Mouse (Mus musculus) bone marrow, adult 2 months (tissue): ENCODE measurements at regions not wholly inside any gene's neighbourhood (a gene's known extent, or its start where the extent isn't known, plus 50 kb on each side); places are given as distances from the start of the nearest gene placed in this dataset.

Experiments
- H3K27ac ChIP-seq: fragments of 200-500 bp; 2 replicates; pipeline ENCODE4 v1.5.1; 2012; ENCODE audit warnings: low read depth, mild to moderate bottlenecking, control low read depth, inconsistent platforms, low read length; ENCODE audit not compliant: control insufficient read depth, poor library complexity, insufficient read depth
- H3K4me1 ChIP-seq: fragments of 200-500 bp; 2 replicates; pipeline ENCODE4 v1.6.1; 2011; ENCODE audit warnings: low read length; ENCODE audit not compliant: control insufficient read depth, insufficient read depth
- H3K4me3 ChIP-seq: fragments of 200-500 bp; replicated peaks from 2 replicates; pipeline ENCODE3; 2011; ENCODE audit warnings: mild to moderate bottlenecking, low read depth, low read length, control low read depth; ENCODE audit not compliant: control insufficient read depth
- CTCF ChIP-seq: fragments of 200-500 bp; IDR thresholded peaks from 2 replicates; pipeline ENCODE4 v1.5.1; 2011; ENCODE audit warnings: low read length, control low read depth; ENCODE audit not compliant: control insufficient read depth, insufficient read depth
- POLR2A ChIP-seq: fragments of 200-500 bp; IDR thresholded peaks from 2 replicates; pipeline ENCODE4 v1.6.1; 2011; ENCODE audit warnings: low read depth, mild to moderate bottlenecking, control low read depth, low read length, borderline replicate concordance; ENCODE audit not compliant: control insufficient read depth
- WGBS: fragments of 180-500 bp; shearing (Covaris S2); methylation state at CpG from one replicate; pipeline ENCODE4 v1.1.7; 2018; 5-methylcytosine and 5-hydroxymethylcytosine counted together

GRCm38 (mm10) chrX:107477066-107477465, 73.9 kb upstream of the Itm2a start:
- WGBS: 9% methylated on average over 5 of the region's 5 CpGs

GRCm38 (mm10) chrX:107469242-107469641, 66.1 kb upstream of the Itm2a start:
- TF ChIP-seq CTCF (no peak), POLR2A (no peak)
- Histone ChIP-seq H3K4me1 (no peaks in the 10 kb centered on the region), H3K27ac (no peak overlapping the region), H3K4me3 (no peak overlapping the region)
- WGBS: 68% methylated on average over 3 of the region's 3 CpGs

More at GRCm38 (mm10) chrX:107477066-107477465, 73.9 kb upstream of the Itm2a start:
- H3K4me1 ChIP-seq: no peaks in the 10 kb centered on the region
- no peak overlapping the region for H3K27ac ChIP-seq
- no peak overlapping the region for H3K4me3 ChIP-seq
- TF ChIP-seq CTCF (0 out of 2 replicates have a peak, but pooled peaks have one; percentile 7), POLR2A (no peak)
